Mouse (Mus musculus) pancreas, adult 10 weeks (tissue): ENCODE data around the gene Serpinb11. TPM values are rescaled to one million over a fixed set of nuclear protein-coding genes. Genes with fewer than 3 reads are reported as not detected.

Experiments used
- polyA plus RNA-seq: library from polyadenylated mRNA; stranded (reverse); fragments of 350-450 nt; fragmentation: Illumina TruSeq; extraction: RNeasy Lipid Tissue Mini Kit (QIAGEN cat#74804); gene quantifications from one replicate; pipeline ENCODE4 v1.2.3, GENCODE M21; 2015; ENCODE audit warnings: low read depth, low replicate concordance; ENCODE audit not compliant: insufficient read depth

Gene Serpinb11
- polyA plus RNA-seq, result not detected

GRCm38 (mm10) chr1:107360898-107361297, at the start of gene Serpinb11:
Gene Serpinb11, plus strand, starts transcription at chr1:107361198.

GRCm38 (mm10) chr1:107399355-107399754, 38.4 kb downstream of the Serpinb11 start, which contains the start of gene Serpinb7:
Gene Serpinb7, plus strand, starts transcription at chr1:107399655.

Other genes starting within 250 kb of the Serpinb11 start
- not detected for gene Serpinb3b, start 82.8 kb upstream of the Serpinb11 start, polyA plus RNA-seq
- gene Serpinb3c, start 82.8 kb upstream of the Serpinb11 start, polyA plus RNA-seq, result not detected
- not detected for gene Serpinb7, start 38.5 kb downstream of the Serpinb11 start, polyA plus RNA-seq
- not detected for gene Serpinb2, start 150.2 kb downstream of the Serpinb11 start, polyA plus RNA-seq
- gene Serpinb8, start 228.8 kb downstream of the Serpinb11 start, polyA plus RNA-seq, result 1.7 TPM